Mouse (Mus musculus) MEL (cell line): Measurements from ENCODE around the gene Grid2ip. TPM values are rescaled to one million over a fixed set of nuclear protein-coding genes. Genes with fewer than 3 reads are reported as not detected.

Experiments used
- DNase-seq: peaks from one replicate; pipeline ENCODE4 v3.0.0; 2011; ENCODE audit warnings: low read depth, low spot score
- H3K27ac ChIP-seq: 2 replicates; pipeline ENCODE4 v1.5.1; 2012; ENCODE audit warnings: low read depth, mild to moderate bottlenecking, control low read depth, low read length, moderate library complexity; ENCODE audit not compliant: control insufficient read depth
- H3K27me3 ChIP-seq, 2 experiments: fragments of 150-350 bp in 1 of 2; sonication (generic) in 1 of 2; 2 replicates each; pipeline ENCODE4 v1.6.1; 2012; ENCODE audit warnings: low read length in 2 of 2, mild to moderate bottlenecking in 2 of 2, improper control_type of control experiment in 1 of 2, moderate library complexity in 1 of 2; ENCODE audit not compliant: insufficient read depth in 2 of 2, control insufficient read depth in 1 of 2
- H3K36me3 ChIP-seq, 2 experiments: 2 replicates each; pipeline ENCODE4 v1.6.1; 2012 to 2014; ENCODE audit warnings: low read length in 2 of 2, improper control_type of control experiment in 1 of 2, inconsistent platforms in 1 of 2, mild to moderate bottlenecking in 1 of 2; ENCODE audit not compliant: insufficient read depth in 2 of 2, control insufficient read depth in 1 of 2
- H3K4me1 ChIP-seq, 2 experiments: fragments of 150-350 bp in 1 of 2; sonication (generic) in 1 of 2; 2 replicates each; pipeline ENCODE4 v1.6.1; 2012; ENCODE audit warnings: low read length in 2 of 2, improper control_type of control experiment in 1 of 2, mild to moderate bottlenecking in 1 of 2; ENCODE audit not compliant: insufficient read depth in 2 of 2, control insufficient read depth in 1 of 2
- H3K4me3 ChIP-seq, 2 experiments: fragments of 150-350 bp in 1 of 2; sonication (generic) in 1 of 2; 2 replicates each; pipeline ENCODE4 v1.5.1; 2012; ENCODE audit warnings: low read depth in 2 of 2, low read length in 2 of 2, mild to moderate bottlenecking in 2 of 2, moderate library complexity in 2 of 2, control low read depth in 1 of 2, improper control_type of control experiment in 1 of 2; ENCODE audit not compliant: control insufficient read depth in 1 of 2, insufficient read depth in 1 of 2
- H3K79me2 ChIP-seq: 2 replicates; pipeline ENCODE4 v1.6.1; 2012; ENCODE audit warnings: mild to moderate bottlenecking, low read length, moderate library complexity; ENCODE audit not compliant: control insufficient read depth, poor library complexity, insufficient read depth
- H3K9ac ChIP-seq: 2 replicates; pipeline ENCODE4 v1.6.1; 2012; ENCODE audit warnings: low read depth, mild to moderate bottlenecking, control low read depth, low read length, moderate library complexity; ENCODE audit not compliant: control insufficient read depth, poor library complexity, severe bottlenecking
- H3K9me3 ChIP-seq: fragments of 150-350 bp; sonication (generic); replicated peaks from 2 replicates; pipeline ENCODE4 v1.6.1; 2012; ENCODE audit warnings: mild to moderate bottlenecking, low read length, improper control_type of control experiment, moderate library complexity; ENCODE audit not compliant: insufficient read depth
- CHD1 ChIP-seq: IDR thresholded peaks from 2 replicates; pipeline ENCODE4 v1.6.1; 2012; ENCODE audit warnings: low read depth, mild to moderate bottlenecking, inconsistent platforms, low read length, improper control_type of control experiment
- CTCF ChIP-seq, 3 experiments: IDR thresholded peaks in 2 of 3; conservative IDR thresholded peaks in 1 of 3; 2 replicates each; pipeline ENCODE4 v1.5.1; 2011 to 2012; ENCODE audit warnings: low read length in 3 of 3, low read depth in 2 of 3, mild to moderate bottlenecking in 2 of 3, improper control_type of control experiment in 1 of 3, inconsistent platforms in 1 of 3, mixed read lengths in 1 of 3, moderate library complexity in 1 of 3; ENCODE audit not compliant: control insufficient read depth in 1 of 3, insufficient read depth in 1 of 3, poor library complexity in 1 of 3, severe bottlenecking in 1 of 3
- ELF1 ChIP-seq: IDR thresholded peaks from 2 replicates; pipeline ENCODE4 v1.6.1; 2014; ENCODE audit warnings: low read depth, mild to moderate bottlenecking, inconsistent platforms, low read length, improper control_type of control experiment, moderate library complexity
- EP300 ChIP-seq, 2 experiments: IDR thresholded peaks; 2 replicates each; pipeline ENCODE4 v1.6.1; 2011; ENCODE audit warnings: improper control_type of control experiment in 2 of 2, low read length in 2 of 2, low read depth in 1 of 2, mild to moderate bottlenecking in 1 of 2
- GATA1 ChIP-seq: IDR thresholded peaks from 2 replicates; pipeline ENCODE4 v1.6.1; 2011; ENCODE audit warnings: low read depth, low read length, improper control_type of control experiment
- HCFC1 ChIP-seq: IDR thresholded peaks from 2 replicates; pipeline ENCODE4 v1.6.1; 2012; ENCODE audit warnings: low read depth, mild to moderate bottlenecking, inconsistent platforms, low read length, improper control_type of control experiment, moderate library complexity
- JUND ChIP-seq: IDR thresholded peaks from 2 replicates; pipeline ENCODE4 v1.6.1; 2011; ENCODE audit warnings: low read depth, mild to moderate bottlenecking, improper control_type of control experiment, low read length
- MAFK ChIP-seq: IDR thresholded peaks from 2 replicates; pipeline ENCODE4 v1.6.1; 2011; ENCODE audit warnings: low read depth, mild to moderate bottlenecking, low read length, improper control_type of control experiment, borderline replicate concordance
- MAZ ChIP-seq: IDR thresholded peaks from 2 replicates; pipeline ENCODE4 v1.6.1; 2012; ENCODE audit warnings: low read depth, mild to moderate bottlenecking, inconsistent platforms, low read length, improper control_type of control experiment
- MXI1 ChIP-seq: IDR thresholded peaks from 2 replicates; pipeline ENCODE4 v1.6.1; 2011; ENCODE audit warnings: mild to moderate bottlenecking, low read depth, low read length, improper control_type of control experiment
- MYB ChIP-seq: IDR thresholded peaks from 2 replicates; pipeline ENCODE4 v1.6.1; 2011; ENCODE audit warnings: mild to moderate bottlenecking, low read depth, low read length, improper control_type of control experiment
- MYC ChIP-seq: IDR thresholded peaks from 2 replicates; pipeline ENCODE4 v1.6.1; 2011; ENCODE audit warnings: low read depth, mild to moderate bottlenecking, low read length, improper control_type of control experiment, moderate library complexity
- NELFE ChIP-seq: IDR thresholded peaks from 2 replicates; pipeline ENCODE4 v1.6.1; 2011; ENCODE audit warnings: low read depth, low read length, improper control_type of control experiment
- NRF1 ChIP-seq: IDR thresholded peaks from 2 replicates; pipeline ENCODE4 v1.6.1; 2014; ENCODE audit warnings: low read depth, mild to moderate bottlenecking, inconsistent platforms, low read length, improper control_type of control experiment, moderate library complexity; ENCODE audit not compliant: poor library complexity, insufficient read depth, severe bottlenecking
- POLR2A ChIP-seq, 2 experiments: IDR thresholded peaks; 2 replicates each; pipeline ENCODE4 v1.6.1; 2011 to 2012; ENCODE audit warnings: low read length in 2 of 2, mild to moderate bottlenecking in 2 of 2, control low read depth in 1 of 2, improper control_type of control experiment in 1 of 2, low read depth in 1 of 2, moderate library complexity in 1 of 2; ENCODE audit not compliant: control insufficient read depth in 1 of 2, insufficient read depth in 1 of 2, poor library complexity in 1 of 2
- POLR2AphosphoS2 ChIP-seq: IDR thresholded peaks from 2 replicates; pipeline ENCODE4 v1.6.1; 2011; ENCODE audit warnings: low read length, improper control_type of control experiment
- RCOR1 ChIP-seq: IDR thresholded peaks from 2 replicates; pipeline ENCODE4 v1.6.1; 2012; ENCODE audit warnings: low read depth, mild to moderate bottlenecking, inconsistent platforms, low read length, improper control_type of control experiment
- SIN3A ChIP-seq: IDR thresholded peaks from 2 replicates; pipeline ENCODE4 v1.6.1; 2012; ENCODE audit warnings: low read length, improper control_type of control experiment, inconsistent platforms
- TAL1 ChIP-seq: IDR thresholded peaks from 2 replicates; pipeline ENCODE4 v1.6.1; 2012; ENCODE audit warnings: mild to moderate bottlenecking, inconsistent platforms, low read length, moderate library complexity, mixed read lengths
- TBP ChIP-seq: IDR thresholded peaks from 2 replicates; pipeline ENCODE4 v1.8.0; 2011; ENCODE audit warnings: low read depth, low read length, improper control_type of control experiment
- TCF12 ChIP-seq: IDR thresholded peaks from 2 replicates; pipeline ENCODE4 v1.6.1; 2014; ENCODE audit warnings: low read depth, mild to moderate bottlenecking, inconsistent platforms, low read length, improper control_type of control experiment, moderate library complexity
- UBTF ChIP-seq: IDR thresholded peaks from 2 replicates; pipeline ENCODE4 v1.6.1; 2012; ENCODE audit warnings: low read depth, mild to moderate bottlenecking, inconsistent platforms, low read length, improper control_type of control experiment, moderate library complexity, borderline replicate concordance; ENCODE audit not compliant: insufficient read depth
- USF1 ChIP-seq: IDR thresholded peaks from 2 replicates; pipeline ENCODE4 v1.6.1; 2014; ENCODE audit warnings: low read depth, mild to moderate bottlenecking, inconsistent platforms, low read length, improper control_type of control experiment, moderate library complexity
- USF2 ChIP-seq, 2 experiments: IDR thresholded peaks; 2 replicates each; pipeline ENCODE4 v1.6.1; 2011 to 2012; ENCODE audit warnings: improper control_type of control experiment in 2 of 2, low read length in 2 of 2, borderline replicate concordance in 1 of 2, inconsistent platforms in 1 of 2, low read depth in 1 of 2, mild to moderate bottlenecking in 1 of 2; ENCODE audit not compliant: insufficient read depth in 1 of 2
- ZC3H11A ChIP-seq: IDR thresholded peaks from 2 replicates; pipeline ENCODE4 v1.6.1; 2012; ENCODE audit warnings: low read depth, mild to moderate bottlenecking, inconsistent platforms, low read length, improper control_type of control experiment
- ZKSCAN1 ChIP-seq: IDR thresholded peaks from 2 replicates; pipeline ENCODE4 v1.6.1; 2012; ENCODE audit warnings: low read depth, mild to moderate bottlenecking, inconsistent platforms, low read length, improper control_type of control experiment, moderate library complexity
- ZMIZ1 ChIP-seq: IDR thresholded peaks from 2 replicates; pipeline ENCODE4 v1.6.1; 2012; ENCODE audit warnings: low read depth, mild to moderate bottlenecking, inconsistent platforms, low read length, improper control_type of control experiment, moderate library complexity
- ZNF384 ChIP-seq: IDR thresholded peaks from 2 replicates; pipeline ENCODE4 v1.6.1; 2012; ENCODE audit warnings: low read depth, mild to moderate bottlenecking, inconsistent platforms, low read length, improper control_type of control experiment
- polyA plus RNA-seq, 2 experiments: library from polyadenylated mRNA; stranded (reverse) in 1 of 2; unstranded in 1 of 2; fragments of >175 nt in 1 of 2; fragments of >200 nt in 1 of 2; gene quantifications; 2 replicates each; pipeline versions ENCODE4 v1.2.1 to v1.2.4; 2012; ENCODE audit warnings: low replicate concordance in 2 of 2, low read depth in 1 of 2; ENCODE audit not compliant: insufficient read length in 2 of 2, insufficient read depth in 1 of 2, missing spikeins in 1 of 2
- total RNA-seq: library from RNA; depleted of rRNA; stranded (reverse); fragments of 300-350 nt; gene quantifications from 2 replicates; pipeline ENCODE4 v1.2.3, GENCODE M21; 2012

The Grid2ip gene
- total and polyA plus RNA-seq, 3 experiments: not detected

DNA sequence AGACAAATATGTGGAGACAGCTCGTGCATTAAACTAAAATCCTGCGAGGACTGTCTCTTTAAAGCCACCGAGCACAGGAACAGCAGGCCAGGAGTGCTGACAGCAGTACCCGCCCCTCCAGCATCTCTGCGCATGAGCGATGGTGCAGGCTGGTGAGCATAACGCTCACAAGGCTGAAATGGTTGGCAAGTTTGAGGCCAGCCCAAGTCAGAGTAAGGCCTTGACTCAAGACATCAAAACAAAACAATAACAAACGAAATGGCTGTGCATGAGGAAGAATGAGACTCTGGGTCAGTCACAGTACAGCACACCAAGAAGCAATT, 39.9 kb upstream of the Grid2ip start:
- Histone ChIP-seq H3K4me3 (no peak overlapping the region), H3K9me3 (no peaks in the 10 kb centered on the region), H3K79me2 (peaks cover 25% of the 10 kb centered on the region), H3K27ac (no peak overlapping the region), H3K27me3 (no peaks in the 10 kb centered on the region), H3K9ac (no peak overlapping the region), H3K36me3 (peaks cover 5 to 13% of the 10 kb centered on the region in 2 experiments), H3K4me1 (peaks cover 0 to 10% of the 10 kb centered on the region in 2 experiments; a peak in 1 of 4 replicates)
- no peak for TF ChIP-seq TAL1
- no peak for TF ChIP-seq CHD1
- no peak for TF ChIP-seq ZNF384
- no peak for TF ChIP-seq NRF1
- no peak for TF ChIP-seq USF2 (IDR thresholded peaks at IDR 0.05; ENCODE audit: borderline replicate concordance in 1 of 2, insufficient read depth in 1 of 2, low read depth in 1 of 2, low read length in 2 of 2)
- no peak for TF ChIP-seq ZMIZ1
- no peak for TF ChIP-seq HCFC1
- no peak for TF ChIP-seq JUND
- TF ChIP-seq MAFK: no peak
- no peak for DNase-seq

DNA sequence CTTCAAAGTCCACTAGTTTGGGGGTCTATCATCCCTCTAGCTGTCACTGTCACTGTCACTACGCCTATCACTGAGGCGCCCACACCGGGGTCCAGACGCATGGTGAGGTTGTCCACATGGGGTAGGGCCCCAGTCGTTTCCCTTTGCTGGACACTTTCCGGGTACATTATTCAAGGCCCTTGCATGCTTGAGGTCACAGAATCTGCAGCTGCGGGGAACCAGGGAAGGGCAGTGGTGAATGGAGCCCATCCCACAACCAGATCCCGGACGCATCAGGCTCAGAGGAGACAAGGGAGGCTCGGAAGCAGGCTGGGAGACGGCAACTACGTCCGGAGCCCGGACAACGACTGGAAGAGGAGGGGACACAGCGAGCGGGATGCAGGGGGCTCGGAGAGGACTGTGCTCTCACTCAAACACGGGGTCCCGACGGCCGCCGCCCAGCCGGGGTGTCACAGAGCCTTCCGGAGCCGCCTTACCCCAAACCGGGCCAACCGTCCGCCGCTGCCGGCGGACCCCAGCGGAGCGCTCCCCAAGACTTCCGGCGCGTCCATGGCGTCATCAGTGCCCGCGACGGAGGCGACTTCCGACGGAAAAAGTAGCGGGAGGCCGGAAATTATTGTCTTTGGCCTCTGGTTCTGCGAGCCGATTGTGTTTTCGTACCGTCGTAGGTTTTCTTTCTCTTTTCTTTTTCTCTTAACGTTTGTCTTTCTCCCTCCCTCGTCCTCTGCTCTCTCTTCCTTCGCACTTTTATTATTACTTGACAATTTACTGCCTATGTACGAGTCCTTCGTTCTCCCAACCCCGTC, 28.2 kb upstream of the Grid2ip start, which contains the start of gene Zdhhc4:
Gene Zdhhc4, minus strand, starts transcription at position 567 of the 806 bp plus-strand sequence.
- no peaks in the 10 kb centered on the region for H3K9me3 ChIP-seq
- peak; percentile 91 for DNase-seq
- peaks cover 0 to 6% of the 10 kb centered on the region in 2 experiments; a peak in 1 of 4 replicates for H3K36me3 ChIP-seq
- peak within 1 kb of the TSS; percentile 81 for H3K27ac ChIP-seq
- H3K79me2 ChIP-seq: peaks cover 19% of the 10 kb centered on the region
- H3K4me1 ChIP-seq: peaks cover 0 to 17% of the 10 kb centered on the region in 2 experiments; a peak in 2 of 4 replicates
- no peaks in the 10 kb centered on the region for H3K27me3 ChIP-seq
- peak within 1 kb of the TSS; percentile 92 for H3K9ac ChIP-seq
- H3K4me3 ChIP-seq: peak within 1 kb of the TSS; percentile 82 to 94
- TF ChIP-seq EP300 (IDR thresholded peaks at IDR 0.05; ENCODE audit: low read depth in 1 of 2, low read length in 2 of 2) (peak in 1 of 2 experiments; percentile 26; a peak in 1 of 4 replicates), CTCF (IDR thresholded peaks at IDR 0.05 in 2 of 3, conservative IDR thresholded peaks at IDR 0.05 in 1 of 3; ENCODE audit: control insufficient read depth in 1 of 3, insufficient read depth in 1 of 3, low read depth in 2 of 3, low read length in 3 of 3, poor library complexity in 1 of 3, severe bottlenecking in 1 of 3) (no peak), POLR2A (IDR thresholded peaks at IDR 0.05; ENCODE audit: control insufficient read depth in 1 of 2, insufficient read depth in 1 of 2, low read depth in 1 of 2, low read length in 2 of 2, poor library complexity in 1 of 2) (peak; percentile 79 to 93), NRF1 (no peak), ZMIZ1 (peak; percentile 76; the same call in 1 of the 2 replicates), MYB (peak; percentile 67), TCF12 (peak; percentile 60; the same call in 1 of the 2 replicates), CHD1 (no peak), USF1 (no peak), ZNF384 (no peak), HCFC1 (peak; percentile 97), UBTF (0 out of 2 replicates have a peak, but pooled peaks have one; percentile 45), MAZ (peak; percentile 79; the same call in 1 of the 2 replicates), ZKSCAN1 (no peak), ZC3H11A (peak; percentile 25; the same call in 1 of the 2 replicates), JUND (peak; percentile 69; the same call in 1 of the 2 replicates), RCOR1 (peak; percentile 52; the same call in 1 of the 2 replicates), POLR2AphosphoS2 (peak; percentile 86; the same call in 1 of the 2 replicates), MXI1 (peak; percentile 79), SIN3A (peak; percentile 97), NELFE (peak; percentile 95), GATA1 (no peak), ELF1 (peak; percentile 97), TBP (peak; percentile 78), MYC (no peak; the same call in 1 of the 2 replicates)
